Mouse (Mus musculus): ENCODE measurements at regions not wholly inside any gene's neighbourhood (a gene's known extent, or its start where the extent isn't known, plus 50 kb on each side); places are given as distances from the start of the nearest gene placed in this dataset.

- TF ChIP-seq CTCF (IDR thresholded peaks at IDR 0.05), result no peak
- no peak for TF ChIP-seq EP300 (IDR thresholded peaks at IDR 0.05)
Observed at GRCm38 (mm10) chr15:64618471-64618870, 199.0 kb upstream of the Gm21798 start.

Data from lung, postnatal 0 days (tissue).